Mouse (Mus musculus) bone marrow, adult 2 months (tissue): ENCODE measurements around the gene Pea15a.

Source experiments
- CTCF ChIP-seq: fragments of 200-500 bp; IDR thresholded peaks from 2 replicates; pipeline ENCODE4 v1.5.1; 2011; ENCODE audit warnings: low read length, control low read depth; ENCODE audit not compliant: control insufficient read depth, insufficient read depth
- POLR2A ChIP-seq: fragments of 200-500 bp; IDR thresholded peaks from 2 replicates; pipeline ENCODE4 v1.6.1; 2011; ENCODE audit warnings: low read depth, mild to moderate bottlenecking, control low read depth, low read length, borderline replicate concordance; ENCODE audit not compliant: control insufficient read depth

DNA sequence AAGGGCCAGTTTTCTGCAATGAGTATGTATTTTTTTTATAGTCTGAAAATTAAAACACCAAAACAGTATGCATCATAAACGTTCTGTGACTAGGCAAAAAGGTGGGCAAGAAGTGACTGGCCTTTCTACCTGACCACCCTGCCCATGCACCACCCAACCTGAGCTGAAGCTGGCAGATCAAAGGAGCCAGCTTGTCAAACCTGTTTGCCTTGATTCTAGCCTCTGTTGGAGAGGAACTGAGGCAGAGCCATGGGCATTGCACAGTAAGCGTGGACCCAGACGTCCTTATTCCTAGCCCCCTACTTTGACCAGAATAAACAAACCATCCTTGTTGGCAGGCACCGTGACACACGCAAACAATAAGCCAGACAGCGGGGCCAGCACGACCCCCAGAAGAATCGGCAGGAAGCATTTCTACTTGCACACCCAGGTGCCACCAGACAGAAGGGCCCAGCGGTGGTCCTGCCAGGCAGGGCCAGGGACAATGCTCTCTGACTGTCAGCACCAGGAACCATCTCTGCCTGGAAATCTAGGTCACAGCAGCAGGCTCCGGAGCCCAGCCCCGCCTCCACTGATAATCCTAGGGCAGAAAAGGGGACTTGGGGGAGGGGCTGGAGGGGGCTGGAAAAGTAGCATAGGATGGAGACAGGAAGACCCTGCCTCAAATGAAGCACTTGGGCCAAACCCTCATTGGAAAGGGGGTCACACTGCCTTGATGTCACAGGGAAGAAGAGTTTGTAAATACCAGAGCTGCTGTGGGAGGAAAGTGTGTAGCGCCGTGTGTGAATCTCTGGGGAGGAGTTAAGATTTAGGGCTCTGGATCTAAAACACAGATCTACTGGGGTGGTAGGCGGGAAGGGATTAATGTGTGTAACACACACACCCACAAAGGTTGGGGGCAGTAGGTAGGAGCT, 4.4 kb downstream of the Pea15a start:
- TF ChIP-seq POLR2A (no peak), CTCF (no peak)
